Mouse (Mus musculus) lung, postnatal 14 days (tissue): ENCODE data around the gene Ank2.
A peak's percentile ranks its signal among the peaks of the same experiment; 100 is the strongest.

ENCODE experiments used
- DNase-seq: peaks from one replicate; pipeline ENCODE4 v3.0.0; 2021

Gene Ank2

DNA sequence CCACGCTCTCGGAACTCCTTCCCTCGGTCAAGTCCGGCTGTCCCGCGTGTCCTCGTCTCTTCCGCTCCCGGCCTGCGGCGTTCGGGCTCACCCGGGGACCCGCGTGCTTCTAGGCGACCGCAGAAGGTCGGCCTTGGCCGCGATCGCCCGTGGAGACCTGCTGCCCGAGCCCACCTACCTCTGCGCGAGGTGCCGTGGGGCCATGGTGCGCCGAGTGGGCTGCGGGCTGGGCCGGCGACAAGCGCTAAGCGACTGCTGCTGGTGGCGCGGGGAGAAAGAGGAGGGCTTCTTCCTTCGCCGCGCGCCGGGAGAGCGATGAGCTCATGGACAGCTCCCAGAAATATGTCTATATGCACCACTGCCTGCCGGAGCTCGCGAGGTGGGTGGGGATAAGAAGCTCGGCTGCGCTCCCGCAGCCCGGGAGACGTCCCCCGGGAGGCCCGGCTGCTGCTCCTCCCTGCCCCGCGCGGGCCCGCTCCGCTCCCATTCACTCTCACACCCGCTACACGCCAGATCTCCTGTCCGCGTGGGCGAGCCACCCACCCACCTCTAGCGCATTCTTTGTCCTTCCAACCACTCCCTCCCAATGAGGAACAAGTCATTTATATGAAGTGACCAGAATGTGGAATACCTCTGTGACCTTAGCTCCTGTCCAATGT lies at the start of gene Ank2:
Gene Ank2 (minus strand): TSS at position 609 of the 659 bp plus-strand sequence.
- DNase-seq, result peak; percentile 7

DNA sequence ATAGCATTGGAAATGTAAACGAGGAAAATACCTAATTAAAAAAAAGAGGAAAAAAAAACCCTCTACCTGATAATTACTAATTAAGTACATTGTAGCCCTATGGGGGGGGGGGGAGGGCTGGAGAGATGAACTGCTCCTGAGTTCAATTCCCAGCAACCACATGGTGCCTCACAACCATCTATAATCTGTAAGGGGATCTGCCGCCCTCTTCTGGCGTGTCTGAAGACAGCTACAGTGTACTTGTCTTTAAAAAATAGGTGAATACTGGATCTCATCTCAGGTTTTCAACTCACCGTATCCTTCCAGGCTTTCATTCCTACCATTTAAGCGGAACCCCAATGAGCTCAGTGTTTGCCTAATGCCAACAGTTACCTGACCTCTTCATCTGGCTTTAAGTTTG lies 48.7 kb upstream of the Ank2 start:
- DNase-seq, result peak; percentile 25

DNA sequence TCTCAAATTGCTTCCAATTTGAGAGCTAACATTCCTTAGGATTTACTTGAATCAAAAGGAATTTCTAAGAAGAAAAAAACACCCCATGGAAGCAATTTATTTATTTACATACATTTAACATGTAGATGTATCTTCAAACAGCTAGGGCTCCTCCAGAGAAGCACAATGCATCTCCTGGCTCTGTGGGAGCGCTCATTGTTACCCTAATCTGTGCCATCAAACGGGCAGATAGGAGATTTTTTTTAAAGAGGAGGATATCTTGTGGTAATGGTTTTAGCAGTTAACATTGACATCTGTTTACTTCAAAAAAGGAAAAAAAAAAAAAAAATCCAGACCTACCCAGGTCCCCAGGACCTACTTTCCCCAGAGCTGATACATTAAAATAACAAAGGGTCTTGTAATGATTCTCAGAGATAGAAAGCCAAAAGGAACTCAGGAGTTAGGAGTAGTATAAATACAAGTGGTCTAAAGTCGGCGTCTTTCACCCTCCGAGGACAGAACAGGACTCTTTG lies 45.5 kb upstream of the Ank2 start:
- no peak for DNase-seq

DNA sequence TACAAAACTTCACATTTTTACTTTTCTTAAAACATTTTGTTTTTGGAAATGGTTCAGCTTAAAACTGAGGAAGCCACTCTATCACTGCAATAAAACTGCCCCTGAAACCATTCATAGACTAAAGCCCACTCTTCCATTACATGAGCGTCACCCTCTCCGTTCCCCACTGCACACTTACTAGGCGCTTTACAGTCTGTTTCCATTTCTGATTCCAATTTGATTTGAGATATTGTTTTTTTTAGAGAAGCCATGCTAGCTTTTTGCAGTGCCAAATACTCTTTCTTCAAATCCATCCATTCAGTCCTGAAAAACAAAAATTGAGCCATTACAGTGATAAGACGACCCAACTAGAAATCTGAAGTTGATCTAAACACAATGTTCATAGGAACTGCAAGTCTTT lies 44.8 kb upstream of the Ank2 start:
- no peak for DNase-seq

DNA sequence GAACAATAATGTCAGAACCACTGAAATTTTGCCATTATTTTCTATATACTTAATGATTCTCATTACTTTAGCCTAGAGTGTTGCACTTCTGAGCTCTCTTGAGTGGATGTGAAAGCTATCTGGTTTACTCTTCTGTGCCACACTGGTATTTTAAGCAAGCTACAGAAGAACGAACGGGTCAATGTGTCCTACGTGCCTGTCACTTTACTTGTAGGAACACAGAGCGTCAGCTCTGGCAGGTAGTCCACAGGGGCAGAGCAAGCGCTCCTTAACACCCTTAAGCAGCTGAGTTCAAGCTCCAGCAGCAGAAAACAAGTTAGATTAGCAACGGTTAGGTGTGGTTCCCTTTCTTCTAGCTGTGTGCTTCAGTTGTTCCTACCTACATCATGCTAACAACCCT lies 40.0 kb upstream of the Ank2 start:
- DNase-seq, result no peak

DNA sequence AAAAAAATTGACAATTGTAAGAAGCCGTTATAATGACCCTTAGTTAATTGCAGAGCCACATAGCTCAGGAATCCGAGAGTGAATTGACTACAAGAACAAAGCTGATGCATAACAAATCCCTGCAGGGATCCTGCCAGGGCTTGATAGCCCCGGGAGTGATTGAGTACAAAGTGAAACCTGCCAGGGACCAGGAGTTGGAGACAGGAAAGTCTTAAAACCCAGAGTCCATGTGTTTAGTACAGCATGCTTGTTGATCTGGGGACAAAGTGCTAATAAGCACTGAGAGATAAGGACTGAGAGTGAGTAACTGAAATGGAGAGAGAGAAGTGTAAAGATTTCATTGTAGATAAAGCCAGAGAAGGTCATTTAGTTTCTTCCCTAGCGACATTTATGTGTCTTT lies 31.1 kb upstream of the Ank2 start:
- DNase-seq, result no peak

DNA sequence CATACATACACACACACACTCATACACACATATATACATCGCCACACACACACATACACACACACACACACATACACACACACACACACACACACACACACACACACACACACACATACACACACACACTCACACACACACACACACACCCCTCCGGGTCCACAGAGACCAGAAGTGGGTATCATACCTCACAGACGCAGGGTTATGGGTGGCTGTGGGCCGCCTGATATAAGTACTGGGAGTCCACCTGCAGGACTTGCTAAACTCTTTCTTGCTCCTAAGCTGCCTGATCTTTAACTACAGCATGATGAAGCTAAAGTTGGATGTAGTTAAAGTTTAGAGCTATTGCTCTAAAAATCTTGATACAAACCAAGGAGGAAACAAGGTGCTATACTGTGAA lies 30.7 kb upstream of the Ank2 start:
- DNase-seq, result no peak

DNA sequence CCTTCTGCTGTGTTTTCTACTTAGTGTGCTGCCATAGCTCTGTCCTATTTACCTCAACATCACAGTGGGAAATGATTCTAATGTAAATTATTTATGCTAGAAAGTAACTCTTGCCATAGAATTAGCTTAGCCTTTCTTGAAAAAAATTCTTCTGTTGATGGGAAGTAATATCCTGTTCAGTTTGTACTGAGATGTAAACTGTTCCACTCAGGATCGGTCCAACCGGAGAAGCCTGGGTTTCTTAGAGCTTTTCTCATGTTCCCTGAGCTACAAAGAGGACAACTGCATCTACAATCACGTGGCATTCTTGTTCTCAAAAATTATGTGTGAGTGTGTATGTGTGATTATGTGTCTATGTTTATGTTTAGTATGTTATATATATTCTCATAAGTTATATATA lies 30.1 kb upstream of the Ank2 start:
- no peak for DNase-seq

DNA sequence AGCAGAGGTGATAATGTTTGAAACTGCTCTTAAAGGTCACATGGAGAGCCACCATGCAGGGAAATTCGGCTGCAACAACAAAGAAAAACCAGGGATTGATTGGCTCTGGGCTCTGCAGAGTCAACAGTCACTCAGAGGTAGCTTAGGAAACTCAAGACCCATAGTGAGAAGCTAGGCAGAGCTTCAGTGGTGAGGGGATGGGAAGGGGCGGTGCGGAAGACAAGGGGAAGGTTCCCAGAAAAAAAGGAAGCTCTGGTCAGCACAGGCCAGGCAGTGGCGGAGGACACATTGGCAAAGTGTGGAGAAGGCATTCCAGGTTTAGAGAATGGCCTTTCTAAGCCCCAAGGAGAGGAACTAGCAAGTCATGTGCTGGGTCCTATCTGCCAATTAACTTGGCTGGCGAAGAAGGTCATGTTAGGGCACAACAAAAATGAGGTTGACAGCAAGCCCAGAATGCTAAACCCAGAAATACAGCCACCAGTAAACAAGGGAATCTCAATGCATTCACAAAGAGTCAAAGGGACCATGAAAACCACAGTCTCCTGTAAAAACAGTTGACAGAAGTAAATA lies 28.4 kb upstream of the Ank2 start:
- no peak for DNase-seq

DNA sequence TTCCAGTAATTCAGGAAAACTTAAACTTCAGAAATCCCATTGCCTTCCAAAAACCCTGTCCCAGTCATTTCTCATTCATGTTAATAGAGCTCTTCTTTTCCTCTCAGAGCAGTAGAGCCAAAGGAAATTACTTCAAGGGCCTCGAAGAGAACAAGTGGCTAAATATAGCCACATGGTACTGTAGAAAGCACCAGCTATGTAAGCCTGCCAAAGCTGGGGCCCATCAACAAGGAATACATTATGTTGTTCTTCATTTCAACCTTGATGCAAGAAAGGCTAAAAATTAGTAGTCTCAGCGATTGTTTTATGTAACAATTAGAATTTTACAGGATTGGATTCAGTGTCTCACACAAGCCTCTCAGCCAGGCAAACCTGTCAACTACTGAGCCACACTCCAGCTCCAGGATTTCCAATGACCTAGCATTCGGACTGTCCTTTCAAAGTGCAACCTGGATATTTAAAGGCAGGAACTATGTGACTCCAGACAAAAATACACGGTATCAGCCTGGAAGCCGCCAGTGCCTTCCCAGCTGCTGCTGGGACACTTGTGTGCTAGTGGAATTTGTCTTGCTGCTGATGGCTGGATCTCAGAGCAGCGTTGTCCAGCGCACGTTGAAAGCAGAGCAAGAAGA lies 26.2 kb upstream of the Ank2 start:
- no peak for DNase-seq

DNA sequence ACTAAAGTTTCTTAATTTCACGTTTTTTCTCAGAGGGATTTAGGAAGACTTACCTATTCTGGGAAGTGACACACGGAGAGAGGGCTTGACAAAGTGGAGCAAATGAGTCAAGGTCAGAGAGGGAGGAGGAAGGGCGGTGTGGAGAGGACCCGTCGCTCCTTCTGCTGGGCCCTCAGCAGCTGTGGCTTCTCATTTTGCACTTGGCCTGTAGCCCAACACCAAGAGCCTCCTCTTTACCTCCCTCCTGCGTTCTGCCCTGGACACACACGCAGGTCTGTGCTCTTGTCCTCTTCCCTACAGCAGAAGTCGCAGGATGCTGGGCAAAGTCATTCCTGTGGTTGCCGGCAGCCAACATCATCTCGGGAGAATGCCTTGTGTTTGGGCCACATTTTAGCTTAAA lies 22.0 kb upstream of the Ank2 start:
- peak; percentile 8 for DNase-seq

DNA sequence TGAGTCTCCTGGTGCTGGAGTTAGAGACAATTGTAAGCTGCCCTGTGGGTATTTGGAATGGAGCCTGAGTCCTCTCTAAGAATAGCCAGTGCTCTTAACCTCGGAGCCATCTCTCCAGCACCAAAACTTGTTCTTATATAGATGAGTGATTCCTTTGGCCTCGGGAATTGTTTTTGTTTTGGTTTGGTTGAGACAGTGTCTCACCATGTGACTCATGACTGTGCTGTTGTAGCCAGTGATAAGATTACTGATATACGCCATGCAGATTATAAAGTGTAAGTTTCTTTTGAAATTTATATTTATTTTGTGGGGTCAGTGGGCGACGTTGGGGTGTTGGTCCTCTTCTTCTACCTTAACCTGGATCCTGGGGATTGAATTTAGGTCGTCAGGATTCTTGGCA lies 21.1 kb upstream of the Ank2 start:
- DNase-seq, result no peak

DNA sequence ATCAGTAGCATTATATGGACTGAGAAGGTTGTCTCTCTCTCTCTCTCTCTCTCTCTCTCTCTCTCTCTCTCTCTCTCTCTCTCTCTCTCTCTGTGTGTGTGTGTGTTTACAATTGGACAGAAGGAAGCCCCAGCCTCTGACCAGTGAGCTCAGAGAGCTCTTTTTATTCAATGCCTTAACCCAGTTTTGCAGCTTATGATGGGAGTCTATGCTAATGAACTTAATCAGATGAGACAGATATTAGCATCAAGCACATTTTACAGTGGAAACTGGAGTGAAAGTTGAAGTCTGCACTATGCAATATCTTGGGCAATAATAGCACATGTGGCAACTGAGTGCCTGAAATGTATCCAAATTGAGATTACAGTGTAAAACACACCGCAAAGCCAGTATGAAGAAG lies 16.1 kb upstream of the Ank2 start:
- DNase-seq, result no peak

DNA sequence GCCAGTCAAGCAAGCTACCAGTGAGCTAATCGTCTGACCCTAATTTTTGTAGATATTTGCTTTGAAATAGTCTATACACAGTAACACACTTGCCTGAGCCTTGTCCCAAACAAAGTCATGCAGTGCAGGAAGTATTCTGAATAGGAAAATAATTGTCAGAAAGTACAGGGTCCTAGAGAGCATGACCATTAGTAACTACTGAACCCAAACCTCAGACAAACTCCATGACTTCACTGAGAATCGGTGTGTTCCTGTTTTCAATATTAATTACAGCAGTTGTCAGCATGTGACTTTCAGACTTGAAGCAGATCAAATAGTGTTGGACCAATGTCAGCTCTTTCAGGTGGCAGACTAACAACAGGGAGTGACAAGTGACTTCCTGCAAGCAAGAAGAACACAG lies 14.5 kb upstream of the Ank2 start:
- no peak for DNase-seq

DNA sequence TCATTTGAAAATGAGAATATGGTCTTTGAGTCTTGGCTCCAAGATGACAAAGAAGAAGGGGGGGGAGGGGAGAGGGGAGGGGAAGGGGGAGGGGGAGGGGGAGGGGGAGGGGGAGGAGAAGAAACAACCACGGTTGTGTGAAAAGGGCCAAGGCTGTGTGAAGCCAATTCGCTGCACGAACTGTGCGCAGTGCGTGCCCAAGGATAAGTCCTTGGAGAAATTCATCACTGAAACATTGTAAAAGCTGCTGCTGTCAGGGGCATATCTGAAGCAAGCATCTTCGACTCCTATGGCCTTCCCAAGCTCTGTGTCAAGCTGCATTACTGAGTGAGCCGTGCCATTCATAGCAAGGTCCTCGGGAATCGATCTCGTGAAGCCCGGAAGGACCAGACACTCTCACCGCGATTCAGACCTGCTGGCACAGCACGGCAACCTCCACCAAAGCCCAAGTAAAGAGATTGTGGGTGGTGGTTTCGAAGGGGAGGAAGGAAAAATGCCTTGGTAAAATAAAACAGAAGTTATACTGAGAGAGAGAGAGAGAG lies 13.7 kb upstream of the Ank2 start:
- DNase-seq, result no peak

DNA sequence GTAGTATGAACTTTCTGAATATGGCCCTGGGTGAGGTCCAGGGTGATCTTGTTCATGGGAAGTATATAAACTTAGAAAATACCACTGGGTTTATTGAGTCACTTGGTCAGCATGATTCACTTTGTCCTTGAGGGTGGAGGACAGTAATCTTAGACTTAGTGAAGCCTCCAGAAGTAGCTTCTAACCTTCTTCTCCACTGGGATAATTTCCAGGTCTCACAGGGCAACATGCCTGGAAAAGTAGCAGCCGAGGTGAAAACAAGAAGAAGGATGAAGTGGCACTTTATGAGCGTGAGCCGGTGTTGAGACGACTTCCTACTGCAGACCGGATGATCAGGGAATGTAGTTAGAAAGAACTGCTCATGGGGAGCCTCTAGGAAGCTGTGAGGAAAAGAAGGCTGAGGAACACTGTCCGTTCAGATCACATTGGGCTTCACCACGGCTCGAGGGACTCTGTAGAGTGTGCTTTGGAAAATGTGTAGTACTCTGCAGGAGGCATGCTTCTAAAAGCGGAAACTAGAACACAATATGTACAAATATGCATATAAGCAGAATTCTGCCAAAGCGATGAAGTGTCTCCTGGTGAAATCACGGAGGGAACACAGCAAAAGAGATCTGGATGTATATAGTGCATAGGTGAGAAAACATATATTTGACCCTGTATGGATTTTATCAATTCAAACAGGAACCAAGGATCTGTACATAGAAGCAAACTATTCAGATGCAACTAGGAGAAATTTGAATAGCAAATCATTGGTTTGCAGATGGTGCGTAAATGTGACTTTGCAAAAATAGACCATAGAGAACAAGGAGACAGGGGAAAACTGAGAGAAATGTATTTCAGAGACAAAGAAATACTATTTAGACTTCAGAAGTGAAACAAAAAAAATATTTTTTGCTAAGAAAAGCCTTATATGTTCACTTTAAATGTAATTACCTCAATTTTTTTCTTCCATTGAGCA lies 12.9 kb upstream of the Ank2 start:
- no peak for DNase-seq

DNA sequence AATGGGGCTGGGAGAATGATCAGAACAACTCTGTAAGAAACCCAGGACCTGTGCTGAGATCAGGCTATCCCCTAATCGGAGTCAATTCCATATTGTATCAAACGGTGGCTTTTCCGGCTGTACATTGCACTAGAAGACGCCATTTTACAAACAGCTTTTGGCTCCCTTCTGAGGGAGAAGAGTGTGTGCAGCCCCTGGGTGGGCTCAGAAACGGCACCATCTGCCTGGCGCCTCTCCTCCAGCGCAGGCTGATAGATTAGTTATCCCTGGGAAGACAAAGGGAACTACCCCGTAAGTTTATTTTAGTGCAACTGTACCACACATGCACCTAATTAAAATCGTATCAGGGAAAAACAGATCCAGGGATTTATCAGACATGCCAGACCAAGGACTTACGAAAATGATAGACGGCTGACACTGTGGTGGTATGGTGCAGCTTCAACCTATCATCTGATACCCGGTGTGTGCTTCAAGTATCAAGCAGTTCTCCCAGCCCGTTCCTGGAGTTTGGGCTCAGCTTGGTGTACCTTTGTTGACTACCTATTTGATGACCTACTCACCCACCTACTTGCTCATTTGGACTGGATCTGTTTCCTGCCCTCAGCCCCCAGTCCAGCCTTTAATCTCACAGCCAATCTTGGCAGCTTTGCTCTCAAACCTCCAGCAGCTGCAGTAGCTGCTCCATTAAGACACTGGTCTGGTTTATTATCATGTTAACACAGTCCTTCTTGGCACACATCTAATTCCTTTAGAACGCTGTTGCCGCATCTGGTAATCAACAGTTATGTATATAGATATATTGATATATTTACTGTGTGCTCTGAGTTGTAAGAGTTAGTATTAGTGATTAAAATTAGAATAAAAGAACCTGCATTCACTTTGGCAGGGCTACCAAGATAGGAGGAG lies 9.0 kb upstream of the Ank2 start:
- no peak for DNase-seq

DNA sequence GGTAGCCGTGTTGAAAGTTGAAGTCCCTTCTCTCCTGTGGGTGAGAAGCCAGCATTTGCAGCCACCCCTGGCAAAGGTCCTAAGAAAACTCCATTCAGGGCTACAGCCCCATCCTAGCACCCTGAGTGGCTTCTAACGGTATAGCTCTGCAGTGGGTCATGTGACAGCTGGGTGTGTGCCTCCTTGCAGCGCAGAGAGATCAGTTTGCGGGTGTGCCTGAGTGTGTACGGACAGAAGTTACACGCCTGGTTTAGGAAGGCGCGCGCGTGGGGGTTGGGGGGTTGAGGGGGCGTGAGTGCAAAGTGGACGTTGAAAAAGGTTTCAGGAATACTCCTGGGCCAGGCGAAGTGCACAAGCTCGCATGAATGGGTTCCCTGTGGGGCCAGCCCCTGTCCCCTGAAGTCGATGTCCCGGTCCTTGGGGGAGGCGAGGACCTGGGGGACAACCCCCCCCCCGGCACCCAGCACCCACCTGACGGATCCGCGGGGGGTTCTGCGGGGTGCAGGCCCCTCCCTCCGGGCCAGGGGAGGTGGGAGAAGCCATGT lies 881 bp downstream of the Ank2 start:
- DNase-seq, result no peak

DNA sequence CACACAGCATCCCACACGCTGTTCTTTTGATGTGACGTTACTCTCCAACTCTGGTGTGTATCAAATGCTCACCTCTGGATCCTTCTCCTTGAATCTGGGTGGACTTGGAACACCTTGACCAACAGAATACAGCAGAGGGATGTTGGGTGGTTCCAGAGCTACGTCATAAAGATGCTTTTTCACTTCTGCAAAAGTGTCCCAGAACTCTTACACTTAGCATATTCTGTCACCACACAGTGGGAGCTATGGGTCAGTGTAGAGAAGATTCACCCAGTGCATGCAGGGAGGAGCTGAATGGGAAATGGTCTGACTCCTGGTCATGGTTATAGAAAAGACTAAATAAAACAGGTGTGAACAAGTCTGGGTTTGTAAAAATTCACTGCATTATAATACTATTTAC lies 6.5 kb downstream of the Ank2 start:
- DNase-seq, result no peak

DNA sequence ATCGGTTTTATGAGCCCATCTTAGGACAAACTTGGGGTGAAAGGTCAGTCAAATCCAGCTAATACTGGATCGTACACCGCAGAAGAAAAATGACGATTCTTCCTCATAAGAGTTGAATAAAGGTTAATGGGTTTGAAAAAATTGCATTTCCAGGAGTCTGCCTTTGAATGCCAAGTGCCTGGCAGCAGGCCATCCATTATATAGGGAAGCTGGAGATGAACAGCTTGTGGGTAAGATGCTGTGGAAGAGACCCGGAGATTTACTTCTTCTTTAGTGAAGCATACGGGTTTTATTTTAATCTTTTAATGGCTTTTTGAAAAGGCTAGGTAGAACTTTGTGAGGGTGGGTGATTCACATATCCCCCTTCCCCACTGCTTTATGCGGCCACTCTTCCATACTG lies 11.8 kb downstream of the Ank2 start:
- DNase-seq, result no peak

DNA sequence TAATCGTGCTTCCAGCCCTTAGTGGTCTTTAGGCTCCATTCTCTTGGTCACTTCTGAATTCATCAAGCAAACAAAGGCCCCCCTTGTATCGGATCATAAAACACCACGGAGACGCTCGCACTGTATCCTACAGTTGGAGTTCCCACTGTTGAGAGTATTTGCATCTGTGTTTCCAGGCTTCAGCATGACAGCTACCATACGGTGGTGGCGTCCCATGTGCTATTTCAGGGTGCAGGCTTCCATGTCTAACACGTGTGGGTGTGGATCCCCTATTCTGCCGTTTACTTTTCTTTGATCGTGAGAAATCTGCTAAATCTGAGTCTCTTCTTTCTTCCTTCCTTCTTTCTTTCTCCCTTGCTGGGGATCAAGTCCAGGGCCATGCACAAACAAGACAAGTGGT lies 14.0 kb downstream of the Ank2 start:
- DNase-seq, result no peak

DNA sequence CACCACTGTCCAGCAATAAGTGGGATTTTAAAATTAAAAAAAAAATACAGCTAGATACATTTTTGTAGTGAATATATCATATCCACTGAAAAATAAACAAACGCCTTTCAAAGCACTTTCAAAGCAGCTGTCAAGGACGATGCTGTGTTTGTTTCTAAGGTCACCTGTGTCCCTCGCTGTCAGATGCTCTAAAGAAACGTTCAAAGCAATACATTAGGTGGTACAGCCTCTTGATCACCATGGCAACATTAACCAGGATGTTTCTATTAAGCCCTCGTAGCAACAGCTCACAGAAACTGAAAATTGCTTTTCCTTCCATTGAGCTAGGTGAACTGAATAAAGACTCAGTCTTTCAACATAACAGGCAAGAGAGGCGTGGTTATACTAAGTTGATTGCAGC lies 17.5 kb downstream of the Ank2 start:
- no peak for DNase-seq
